Mouse (Mus musculus) C2C12 (cell line): ENCODE data around the gene Usf2. TPM values are rescaled to one million over a fixed set of nuclear protein-coding genes. Genes with fewer than 3 reads are reported as not detected.

Experiments used
- H3K27me3 ChIP-seq: one replicate; pipeline ENCODE4 v1.6.1; 2011; ENCODE audit not compliant: control insufficient read depth, insufficient read depth, insufficient read length
- H3K36me3 ChIP-seq: one replicate; pipeline ENCODE4 v1.6.1; 2011; ENCODE audit not compliant: control insufficient read depth, insufficient read depth
- H3K4me3 ChIP-seq: one replicate; pipeline ENCODE4 v1.5.1; 2011; ENCODE audit warnings: mild to moderate bottlenecking, control low read depth; ENCODE audit not compliant: poor library complexity, insufficient read depth, severe bottlenecking
- H3K79me2 ChIP-seq: one replicate; pipeline ENCODE4 v1.6.1; 2011; ENCODE audit not compliant: control insufficient read depth, insufficient read depth
- H3K79me3 ChIP-seq: one replicate; pipeline ENCODE4 v1.6.1; 2011; ENCODE audit warnings: low read depth, control low read depth
- H3ac ChIP-seq: one replicate; pipeline ENCODE3; 2011; ENCODE audit warnings: low read depth; ENCODE audit not compliant: control insufficient read depth, insufficient read length
- CEBPB ChIP-seq: IDR thresholded peaks from one replicate; pipeline ENCODE4 v1.6.1; 2011; ENCODE audit warnings: low read depth, mild to moderate bottlenecking, control low read depth, moderate library complexity
- CTCF ChIP-seq: IDR thresholded peaks from one replicate; pipeline ENCODE4 v1.5.1; 2011; ENCODE audit not compliant: control insufficient read depth, insufficient read depth, insufficient read length
- FOSL1 ChIP-seq: IDR thresholded peaks from one replicate; pipeline ENCODE4 v1.8.0; 2011; ENCODE audit warnings: mild to moderate bottlenecking, low read length; ENCODE audit not compliant: poor library complexity, insufficient read depth, severe bottlenecking
- MAX ChIP-seq: IDR thresholded peaks from one replicate; pipeline ENCODE4 v1.6.1; 2011; ENCODE audit warnings: mild to moderate bottlenecking, control low read depth
- MYOD1 ChIP-seq: IDR thresholded peaks from one replicate; pipeline ENCODE4 v1.6.1; 2011; ENCODE audit warnings: low read depth; ENCODE audit not compliant: control insufficient read depth, insufficient read length
- MYOG ChIP-seq: IDR thresholded peaks from one replicate; pipeline ENCODE4 v1.6.1; 2011; ENCODE audit not compliant: control insufficient read depth, insufficient read length; ENCODE audit errors: extremely low read depth
- USF1 ChIP-seq: IDR thresholded peaks from one replicate; pipeline ENCODE4 v1.6.1; 2011; ENCODE audit warnings: low read depth, mild to moderate bottlenecking, control low read depth, moderate library complexity
- polyA plus RNA-seq: library from polyadenylated mRNA; unstranded; fragments of >200 nt; fragmentation: generic; extraction: Trizol; gene quantifications from one replicate; pipeline ENCODE4 v1.2.1, GENCODE M21; 2012; ENCODE audit warnings: missing spikeins

Usf2 gene
- polyA plus RNA-seq, 1 experiment: 86.1 TPM

GRCm38 (mm10) chr7:30909773-30910172 lies 46.8 kb downstream of the Usf2 start:
- H3K79me2 ChIP-seq: no peaks in the 10 kb centered on the region
- H3K79me3 ChIP-seq: no peaks in the 10 kb centered on the region
- no peak overlapping the region for H3K4me3 ChIP-seq
- peaks cover 38% of the 10 kb centered on the region for H3K27me3 ChIP-seq
- H3K36me3 ChIP-seq: no peaks in the 10 kb centered on the region
- H3ac ChIP-seq: no peak overlapping the region
- TF ChIP-seq FOSL1 (no peak), USF1 (no peak), MYOG (no peak), CTCF (no peak), MAX (no peak), MYOD1 (no peak)

- H3K36me3 ChIP-seq: no peaks in the 10 kb centered on the region
- H3K79me2 ChIP-seq: no peaks in the 10 kb centered on the region
- H3ac ChIP-seq: no peak overlapping the region
- TF ChIP-seq MAX (no peak), FOSL1 (no peak), CTCF (no peak), USF1 (no peak)
- peaks cover 35% of the 10 kb centered on the region for H3K27me3 ChIP-seq
- no peak overlapping the region for H3K4me3 ChIP-seq
- no peaks in the 10 kb centered on the region for H3K79me3 ChIP-seq
Measured at GRCm38 (mm10) chr7:30908992-30909431, 47.6 kb downstream of the Usf2 start.

- no peak overlapping the region for H3ac ChIP-seq
- H3K36me3 ChIP-seq: no peaks in the 10 kb centered on the region
- H3K79me2 ChIP-seq: no peaks in the 10 kb centered on the region
- no peak overlapping the region for H3K4me3 ChIP-seq
- peaks cover 32% of the 10 kb centered on the region for H3K27me3 ChIP-seq
- no peaks in the 10 kb centered on the region for H3K79me3 ChIP-seq
- TF ChIP-seq CEBPB (no peak), MYOD1 (no peak), FOSL1 (no peak), MYOG (no peak), USF1 (no peak), CTCF (no peak)
Measured at GRCm38 (mm10) chr7:30908277-30908991, 48.2 kb downstream of the Usf2 start.

- Histone ChIP-seq H3K36me3 (no peaks in the 10 kb centered on the region), H3K4me3 (no peak overlapping the region), H3ac (no peak overlapping the region), H3K79me3 (no peaks in the 10 kb centered on the region), H3K79me2 (no peaks in the 10 kb centered on the region), H3K27me3 (peaks cover 26% of the 10 kb centered on the region)
- TF ChIP-seq CTCF: no peak
Measured at GRCm38 (mm10) chr7:30904042-30904441, 52.6 kb downstream of the Usf2 start.

Other genes with a start within 250 kb of the Usf2 start
- gene Atp4a, start 244.6 kb downstream of the Usf2 start, polyA plus RNA-seq: not detected
- 168 TPM for gene Tmem147, start 227.3 kb downstream of the Usf2 start, polyA plus RNA-seq
- gene Gapdhs, start 213.1 kb downstream of the Usf2 start, polyA plus RNA-seq: not detected
- gene Sbsn, start 205.3 kb downstream of the Usf2 start, polyA plus RNA-seq: 3.6 TPM
- not detected for gene Dmkn, start 193.0 kb downstream of the Usf2 start, polyA plus RNA-seq
- gene Krtdap, start 168.9 kb downstream of the Usf2 start, polyA plus RNA-seq: not detected
- not detected for gene Ffar2, start 133.0 kb downstream of the Usf2 start, polyA plus RNA-seq
- gene Ffar3, start 100.6 kb downstream of the Usf2 start, polyA plus RNA-seq: not detected
- gene Ffar1, start 95.2 kb downstream of the Usf2 start, polyA plus RNA-seq: not detected
- gene Cd22, start 76.5 kb downstream of the Usf2 start, polyA plus RNA-seq: 0.01 TPM
- gene Mag, start 41.9 kb downstream of the Usf2 start, polyA plus RNA-seq: 0.05 TPM
- not detected for gene Hamp2, start 32.1 kb downstream of the Usf2 start, polyA plus RNA-seq
- gene Hamp, start 12.8 kb downstream of the Usf2 start, polyA plus RNA-seq: not detected
- 0.04 TPM for gene Lsr, start 16.7 kb upstream of the Usf2 start, polyA plus RNA-seq
- gene Fam187b, start 17.0 kb upstream of the Usf2 start, polyA plus RNA-seq: not detected
- gene Fxyd5, start 85.7 kb upstream of the Usf2 start, polyA plus RNA-seq: 103 TPM
- gene Fxyd7, start 94.7 kb upstream of the Usf2 start, polyA plus RNA-seq: not detected
- gene Fxyd1, start 100.4 kb upstream of the Usf2 start, polyA plus RNA-seq: 0.55 TPM
- gene Lgi4, start 102.5 kb upstream of the Usf2 start, polyA plus RNA-seq: 0.02 TPM
- 0.04 TPM for gene Fxyd3, start 119.9 kb upstream of the Usf2 start, polyA plus RNA-seq
- gene Hpn, start 158.5 kb upstream of the Usf2 start, polyA plus RNA-seq: not detected
- gene Scn1b, start 170.2 kb upstream of the Usf2 start, polyA plus RNA-seq: 2.3 TPM
- 17.9 TPM for gene Gramd1a, start 199.1 kb upstream of the Usf2 start, polyA plus RNA-seq